Mouse (Mus musculus): ENCODE data around the gene Clec4g.

The Clec4g gene

GRCm38 (mm10) chr8:3679236-3679635, 41.2 kb downstream of the Clec4g start:
- no peak for DNase-seq (ENCODE audit: low spot score)

- DNase-seq (ENCODE audit: low spot score): no peak
Observed at GRCm38 (mm10) chr8:3678831-3679230, 41.6 kb downstream of the Clec4g start.

- no peak for DNase-seq (ENCODE audit: low spot score)
Observed at GRCm38 (mm10) chr8:3676993-3677579, 43.4 kb downstream of the Clec4g start.

GRCm38 (mm10) chr8:3676131-3676992, 44.1 kb downstream of the Clec4g start, which contains the start of gene Trappc5:
TSS of gene Trappc5 (plus strand) at chr8:3676299.
- DNase-seq (ENCODE audit: low spot score): peak; percentile 94

- no peak for DNase-seq (ENCODE audit: low spot score)
Observed at GRCm38 (mm10) chr8:3674671-3675070, 45.8 kb downstream of the Clec4g start.

GRCm38 (mm10) chr8:3671980-3672491, 48.4 kb downstream of the Clec4g start, which contains the start of gene Fcor:
TSS of gene Fcor (minus strand) at chr8:3672362.
- DNase-seq (ENCODE audit: low spot score): peak; percentile 85

- DNase-seq (ENCODE audit: low spot score): peak; percentile 48
Observed at GRCm38 (mm10) chr8:3670388-3670787, 50.1 kb downstream of the Clec4g start.

- no peak for DNase-seq (ENCODE audit: low spot score)
Observed at GRCm38 (mm10) chr8:3665507-3665906, 54.9 kb downstream of the Clec4g start, which contains the start of gene Mcemp1. TSS of gene Mcemp1 (plus strand) at chr8:3665754.

- peak; percentile 42 for DNase-seq (ENCODE audit: low spot score)
Observed at GRCm38 (mm10) chr8:3664405-3664804, 56.0 kb downstream of the Clec4g start.

- DNase-seq (ENCODE audit: low spot score): peak; percentile 43
Observed at GRCm38 (mm10) chr8:3660889-3661288, 59.6 kb downstream of the Clec4g start.

All from lung, postnatal 25 days (tissue).